In genomic region chr17:11532066-11532465, GRCm38 (mm10) we compare ENCODE assay signal across 13 mouse cellular contexts.
"Had no signal": no experiment of that assay in that cellular context is flagged by ENCODE, and none has a peak within 500 bp of the region (broad histone marks: within the 10 kb centered on the region; RNA-seq: fewer than 3 reads in every experiment).

No protein-coding gene starts in this region.

- H3K9me3 ChIP-seq: limb, embryonic 15.5 days; liver, embryonic 12.5 days had no signal

- H3K9ac ChIP-seq: limb, embryonic 15.5 days; liver, embryonic 12.5 days; lung, embryonic 14.5 days had no signal

- H3K4me1 ChIP-seq: limb, embryonic 15.5 days; liver, embryonic 12.5 days had no signal

- H3K4me2 ChIP-seq: limb, embryonic 15.5 days; liver, embryonic 12.5 days; lung, embryonic 14.5 days; midbrain, embryonic 11.5 days had no signal

- DNase-seq: kidney, postnatal 36 days; layer of hippocampus, adult 9-11 months; layer of hippocampus, postnatal 36 days; lung, embryonic 14.5 days; lung, postnatal 10 days; lung, postnatal 4 days; right cerebral cortex, adult 18-20 months; right cerebral cortex, postnatal 25 days; thymus, postnatal 36 days had no signal

- H3K27ac ChIP-seq: kidney, postnatal 0 days; limb, embryonic 15.5 days; liver, embryonic 12.5 days had no signal

- H3K4me3 ChIP-seq: limb, embryonic 15.5 days; liver, embryonic 12.5 days had no signal

- H3K36me3 ChIP-seq: limb, embryonic 15.5 days; liver, embryonic 12.5 days had no signal

- H3K27me3 ChIP-seq: limb, embryonic 15.5 days; liver, embryonic 12.5 days had no signal

- ATAC-seq: liver, embryonic 12.5 days had no signal
